Mouse (Mus musculus) heart, postnatal 0 days (tissue): ENCODE results near the gene Fbxw11. TPM values are rescaled to one million over a fixed set of nuclear protein-coding genes. Genes with fewer than 3 reads are reported as not detected.

Source experiments
- ATAC-seq: fragments of 200-750 bp; cut with Nextera tagmentation; 2 replicates; pipeline ENCODE4 v1.8.0; 2017; ENCODE audit warnings: low read depth, moderate number of reproducible peaks, moderate library complexity; ENCODE audit not compliant: insufficient read depth
- DNase-seq: peaks from one replicate; pipeline ENCODE4 v3.0.0-alpha.2; 2016; ENCODE audit warnings: low spot score
- H3K27ac ChIP-seq: fragments of 300-500 bp; sonication (generic); 2 replicates; pipeline ENCODE4 v1.5.1; 2014; ENCODE audit warnings: low read depth, mild to moderate bottlenecking
- H3K27me3 ChIP-seq: fragments of 300-500 bp; sonication (generic); 2 replicates; pipeline ENCODE4 v1.6.1; 2014; ENCODE audit warnings: low read length, mixed read lengths; ENCODE audit not compliant: control insufficient read depth, insufficient read depth
- H3K36me3 ChIP-seq: fragments of 300-500 bp; sonication (generic); replicated peaks from 2 replicates; pipeline ENCODE4 v1.6.1; 2014; ENCODE audit warnings: low read length, mixed read lengths; ENCODE audit not compliant: control insufficient read depth, insufficient read depth
- H3K4me1 ChIP-seq: fragments of 300-500 bp; sonication (generic); 2 replicates; pipeline ENCODE4 v1.6.1; 2014; ENCODE audit warnings: antibody characterized with exemption; ENCODE audit not compliant: control insufficient read depth, insufficient read depth
- H3K4me2 ChIP-seq: fragments of 300-500 bp; sonication (generic); 2 replicates; pipeline ENCODE4 v1.6.1; 2014; ENCODE audit warnings: low read depth, mild to moderate bottlenecking, low read length, moderate library complexity
- H3K4me3 ChIP-seq: fragments of 300-500 bp; sonication (generic); 2 replicates; pipeline ENCODE4 v1.5.1; 2014; ENCODE audit warnings: low read depth, low read length
- H3K9ac ChIP-seq: fragments of 300-500 bp; sonication (generic); replicated peaks from 2 replicates; pipeline ENCODE4 v1.6.1; 2014; ENCODE audit warnings: low read depth, low read length, mixed read lengths
- H3K9me3 ChIP-seq: fragments of 300-500 bp; sonication (generic); replicated peaks from 2 replicates; pipeline ENCODE4 v1.6.1; 2016; ENCODE audit warnings: low read length; ENCODE audit not compliant: control insufficient read depth
- CTCF ChIP-seq: IDR thresholded peaks from 2 replicates; pipeline ENCODE4 v1.5.1; 2016; ENCODE audit warnings: antibody characterized with exemption, control low read depth, low read depth
- EP300 ChIP-seq: IDR thresholded peaks from 2 replicates; pipeline ENCODE4 v1.6.1; 2016; ENCODE audit warnings: antibody characterized with exemption, low read depth
- WGBS: fragments of 180-500 bp; shearing (Covaris S2); extraction: QIAGEN DNeasy Blood & Tissue Kit; methylation state at CpG from one replicate; pipeline ENCODE4 v1.1.7; 2014; 5-methylcytosine and 5-hydroxymethylcytosine counted together
- polyA plus RNA-seq: library from polyadenylated mRNA; unstranded; fragments of >200 nt; fragmentation: Nextera tagmentation; extraction: Ambion mirVana; gene quantifications from 2 replicates; pipeline ENCODE4 v1.2.1, GENCODE M21; 2015
- total RNA-seq: library from RNA; depleted of rRNA; stranded (reverse); fragments of >200 nt; gene quantifications from 2 replicates; pipeline ENCODE4 v1.2.3, GENCODE M21; 2014; ENCODE audit warnings: low replicate concordance

The Fbxw11 gene
- total and polyA plus RNA-seq, 2 experiments from 2014 or later, result 45.9 to 58.3 TPM

GRCm38 (mm10) chr11:32642899-32643886 lies 669 bp downstream of the Fbxw11 start:
- no peaks in the 10 kb centered on the region for H3K27me3 ChIP-seq
- no peak for TF ChIP-seq EP300
- TF ChIP-seq CTCF, result no peak
- H3K4me3 ChIP-seq, result peak overlapping the region; percentile 98
- H3K27ac ChIP-seq, result peak overlapping the region; percentile 99
- no peaks in the 10 kb centered on the region for H3K9me3 ChIP-seq
- ATAC-seq (peak; percentile 65), DNase-seq (peak; percentile 51)
- under 1% methylated on average over 50 of the region's 54 CpGs for WGBS
- peak overlapping the region; percentile 98 for H3K9ac ChIP-seq
- H3K4me1 ChIP-seq, result peaks cover 32% of the 10 kb centered on the region
- H3K36me3 ChIP-seq, result no peaks in the 10 kb centered on the region
- H3K4me2 ChIP-seq, result peak overlapping the region; percentile 95

GRCm38 (mm10) chr11:32644010-32644409 lies 1.5 kb downstream of the Fbxw11 start:
- Histone ChIP-seq H3K4me2 (peak overlapping the region; percentile 95), H3K4me1 (peaks cover 32% of the 10 kb centered on the region), H3K9me3 (no peaks in the 10 kb centered on the region), H3K27ac (peak overlapping the region; percentile 99), H3K4me3 (peak overlapping the region; percentile 98), H3K9ac (peak overlapping the region; percentile 98), H3K36me3 (no peaks in the 10 kb centered on the region), H3K27me3 (no peaks in the 10 kb centered on the region)
- no peak for TF ChIP-seq CTCF
- no peak for TF ChIP-seq EP300
- 1% methylated on average over 3 of the region's 3 CpGs for WGBS
- ATAC-seq (no peak), DNase-seq (peak; percentile 53)

- TF ChIP-seq CTCF (no peak), EP300 (no peak)
- Histone ChIP-seq H3K27me3 (no peaks in the 10 kb centered on the region), H3K4me2 (no peak overlapping the region), H3K4me1 (peaks cover 40% of the 10 kb centered on the region), H3K9ac (no peak overlapping the region), H3K9me3 (no peaks in the 10 kb centered on the region), H3K4me3 (no peak overlapping the region), H3K27ac (no peak overlapping the region), H3K36me3 (no peaks in the 10 kb centered on the region)
- DNase-seq (no peak), ATAC-seq (no peak)
- WGBS, result 62% methylated on average over 2 of the region's 2 CpGs
Measured at GRCm38 (mm10) chr11:32647265-32647664, 4.7 kb downstream of the Fbxw11 start.

GRCm38 (mm10) chr11:32650236-32650749 lies 7.8 kb downstream of the Fbxw11 start:
- Histone ChIP-seq H3K9me3 (no peaks in the 10 kb centered on the region), H3K27ac (0 out of 2 replicates have a peak overlapping the region, but pooled peaks have one; percentile 8), H3K27me3 (no peaks in the 10 kb centered on the region), H3K4me2 (no peak overlapping the region), H3K36me3 (no peaks in the 10 kb centered on the region), H3K9ac (no peak overlapping the region), H3K4me3 (no peak overlapping the region), H3K4me1 (peaks cover 35% of the 10 kb centered on the region)
- ATAC-seq, result no peak
- no peak for DNase-seq
- TF ChIP-seq CTCF (no peak), EP300 (no peak)

- Histone ChIP-seq H3K4me3 (no peak overlapping the region), H3K36me3 (no peaks in the 10 kb centered on the region), H3K9me3 (no peaks in the 10 kb centered on the region), H3K9ac (no peak overlapping the region), H3K27ac (0 out of 2 replicates have a peak overlapping the region, but pooled peaks have one; percentile 8), H3K4me1 (peaks cover 35% of the 10 kb centered on the region), H3K27me3 (no peaks in the 10 kb centered on the region), H3K4me2 (no peak overlapping the region)
- ATAC-seq (no peak), DNase-seq (no peak)
- WGBS, result 75% methylated on average over 7 of the region's 7 CpGs
- TF ChIP-seq EP300 (no peak), CTCF (no peak)
Measured at GRCm38 (mm10) chr11:32650893-32651590, 8.5 kb downstream of the Fbxw11 start.
